18 mouse cellular contexts compared by ENCODE assay signal in genomic region chr11:95789451-95789891, GRCm38 (mm10). TPM values are rescaled to one million over a fixed set of nuclear protein-coding genes. Genes with fewer than 3 reads are reported as not detected.
A peak's percentile ranks its signal among the peaks of the same experiment; 100 is the strongest.
DNase-seq lines count a peak whose midpoint lies in the region; ATAC-seq and TF ChIP-seq lines count a peak whose summit lies in the region.
"Had no signal": no experiment of that assay in that cellular context is flagged by ENCODE, and none has a peak within 500 bp of the region (broad histone marks: within the 10 kb centered on the region; RNA-seq: fewer than 3 reads in every experiment).

No protein-coding gene starts in this region.

- WGBS in heart, adult 2 months, result 56% methylated on average over 8 of the region's 8 CpGs
- WGBS in heart, embryonic 12.5 days, result 76% methylated on average over 8 of the region's 8 CpGs
- WGBS in liver, embryonic 15.5 days (ENCODE audit: insufficient replicate concordance), result 72% methylated on average over 8 of the region's 8 CpGs
- WGBS in liver, embryonic 11.5 days, result 80% methylated on average over 8 of the region's 8 CpGs
- 20% methylated on average over 8 of the region's 8 CpGs for WGBS in large intestine, adult 2 months

- peak; percentile 44 to 50 for DNase-seq in heart, adult 2 months
- DNase-seq in liver, embryonic 11.5 days (ENCODE audit: low spot score), result no peak
- DNase-seq in large intestine, adult 2 months (ENCODE audit: low read depth, low spot score), result peak; percentile 74
- no peak for DNase-seq in neural tube, embryonic 10.5 days (ENCODE audit: extremely low spot score, low spot score)
- DNase-seq in cerebellum, adult 9-10 months, result no peak
- DNase-seq: cerebellum, adult 11-12 months; gastrocnemius, postnatal 10 days; right cerebral cortex, postnatal 25 days had no signal

- ATAC-seq in heart, embryonic 12.5 days (ENCODE audit: insufficient number of reproducible peaks, low FRiP score), result no peak
- no peak for ATAC-seq in liver, embryonic 15.5 days (ENCODE audit: insufficient read depth)
- no peak for ATAC-seq in liver, embryonic 11.5 days (replicated peaks; ENCODE audit: low FRiP score)
- ATAC-seq in neutrophil, adult 5-6 weeks (ENCODE audit: extremely low read depth, insufficient number of reproducible peaks, low FRiP score, poor library complexity, severe bottlenecking), result peak; percentile 52
- ATAC-seq: inflammation-experienced regulatory T-cells, adult 6 months; midbrain, embryonic 16.5 days had no signal

- 0 out of 2 replicates have a peak, but pooled peaks cover 2% of the 10 kb centered on the region for H3K9me3 ChIP-seq in heart, embryonic 12.5 days (replicated peaks)
- no peaks in the 10 kb centered on the region for H3K9me3 ChIP-seq in liver, embryonic 15.5 days (replicated peaks)
- H3K9me3 ChIP-seq in liver, embryonic 11.5 days (ENCODE audit: control insufficient read depth, low read length), result no peaks in the 10 kb centered on the region
- H3K9me3 ChIP-seq: embryonic facial prominence, embryonic 12.5 days; heart, embryonic 15.5 days had no signal

- no peak overlapping the region for H3K9ac ChIP-seq in heart, adult 2 months (ENCODE audit: low read depth, low read length)
- H3K9ac ChIP-seq in heart, embryonic 12.5 days, result no peak overlapping the region
- H3K9ac ChIP-seq in liver, embryonic 15.5 days, result no peak overlapping the region
- no peak overlapping the region for H3K9ac ChIP-seq in liver, embryonic 11.5 days (ENCODE audit: low read depth, low read length)
- H3K9ac ChIP-seq: embryonic facial prominence, embryonic 12.5 days; heart, embryonic 15.5 days; limb, embryonic 13.5 days had no signal

- H3K4me1 ChIP-seq in heart, adult 2 months (ENCODE audit: control insufficient read depth, insufficient read depth, low read length), result peaks cover 22% of the 10 kb centered on the region
- H3K4me1 ChIP-seq in heart, embryonic 12.5 days (replicated peaks), result peaks cover 17% of the 10 kb centered on the region
- peaks cover 41% of the 10 kb centered on the region for H3K4me1 ChIP-seq in liver, embryonic 15.5 days (replicated peaks)
- peaks cover 13% of the 10 kb centered on the region for H3K4me1 ChIP-seq in liver, embryonic 11.5 days (replicated peaks; ENCODE audit: control insufficient read depth, insufficient read depth, low read length)
- H3K4me1 ChIP-seq: embryonic facial prominence, embryonic 12.5 days; limb, embryonic 13.5 days had no signal

- H3K4me3 ChIP-seq in heart, adult 2 months, result no peak overlapping the region
- H3K4me3 ChIP-seq in heart, embryonic 12.5 days, result no peak overlapping the region
- H3K4me3 ChIP-seq in liver, embryonic 15.5 days (replicated peaks), result no peak overlapping the region
- H3K4me3 ChIP-seq in liver, embryonic 11.5 days (ENCODE audit: low read depth, low read length), result no peak overlapping the region
- H3K4me3 ChIP-seq: embryonic facial prominence, embryonic 12.5 days; heart, embryonic 15.5 days; limb, embryonic 13.5 days had no signal

- H3K79me2 ChIP-seq in heart, adult 2 months (replicated peaks; ENCODE audit: control insufficient read depth, insufficient read depth, low read length), result no peaks in the 10 kb centered on the region

- 0 out of 2 replicates have a peak, but pooled peaks have one; percentile 19 for TF ChIP-seq POLR2A in heart, adult 2 months (IDR thresholded peaks at IDR 0.05; ENCODE audit: insufficient read depth, low read depth, low read length)

- no peak overlapping the region for H3K4me2 ChIP-seq in heart, embryonic 12.5 days
- H3K4me2 ChIP-seq in liver, embryonic 15.5 days, result no peak overlapping the region
- no peak overlapping the region for H3K4me2 ChIP-seq in liver, embryonic 11.5 days
- H3K4me2 ChIP-seq: embryonic facial prominence, embryonic 12.5 days; heart, embryonic 15.5 days; limb, embryonic 13.5 days had no signal

- H3K27me3 ChIP-seq in heart, adult 2 months (ENCODE audit: control insufficient read depth, insufficient read depth, low read length), result no peaks in the 10 kb centered on the region
- H3K27me3 ChIP-seq in heart, embryonic 12.5 days (replicated peaks), result no peaks in the 10 kb centered on the region
- peaks cover 10% of the 10 kb centered on the region for H3K27me3 ChIP-seq in liver, embryonic 15.5 days
- H3K27me3 ChIP-seq in liver, embryonic 11.5 days (replicated peaks; ENCODE audit: control insufficient read depth, insufficient read depth, low read length), result no peaks in the 10 kb centered on the region
- H3K27me3 ChIP-seq: heart, embryonic 15.5 days; limb, embryonic 13.5 days had no signal

- H3K36me3 ChIP-seq in heart, adult 2 months (ENCODE audit: control insufficient read depth, insufficient read depth, low read length), result peaks cover 4% of the 10 kb centered on the region; the same call in 1 of the 2 replicates
- H3K36me3 ChIP-seq in heart, embryonic 12.5 days, result no peaks in the 10 kb centered on the region
- 0 out of 2 replicates have a peak, but pooled peaks cover 20% of the 10 kb centered on the region for H3K36me3 ChIP-seq in liver, embryonic 15.5 days (replicated peaks)
- H3K36me3 ChIP-seq in liver, embryonic 11.5 days (ENCODE audit: control insufficient read depth, insufficient read depth, low read length), result no peaks in the 10 kb centered on the region
- H3K36me3 ChIP-seq: embryonic facial prominence, embryonic 12.5 days; heart, embryonic 15.5 days; limb, embryonic 13.5 days had no signal

- H3K27ac ChIP-seq in heart, adult 2 months, result peak overlapping the region; percentile 75
- H3K27ac ChIP-seq in heart, embryonic 12.5 days (ENCODE audit: poor library complexity, severe bottlenecking), result no peak overlapping the region
- 0 out of 2 replicates have a peak overlapping the region, but pooled peaks have one; percentile 11 for H3K27ac ChIP-seq in liver, embryonic 15.5 days (replicated peaks)
- H3K27ac ChIP-seq in liver, embryonic 11.5 days (ENCODE audit: low read depth, low read length), result no peak overlapping the region
- H3K27ac ChIP-seq: embryonic facial prominence, embryonic 12.5 days; heart, embryonic 15.5 days; limb, embryonic 13.5 days had no signal

- intact Hi-C loops in heart, adult 2 months (cut with DNase I), result loop anchor here (2.0 kb wide), 1 partner anchor 17 kb away; no protein-coding TSS in a partner anchor

- no peak for TF ChIP-seq CTCF in heart, adult 2 months (IDR thresholded peaks at IDR 0.05)

- TF ChIP-seq EP300 in heart, adult 2 months (IDR thresholded peaks at IDR 0.05; ENCODE audit: insufficient read depth, low read depth, low read length), result peak; percentile 52; the same call in 1 of the 2 replicates

RNA-seq across cellular contexts. Expression of gene Phospho1, which starts 34.8 kb away (rescaled TPM):
- 100 to 1,000 TPM; 181 to 206 TPM for total RNA-seq in heart, adult 2 months (2021)
- polyA plus RNA-seq in heart, adult 2 months (2012; rRNA removed), result 193 and 244 TPM in 2 replicates
- 0.65 and 0.66 TPM in 2 replicates for polyA plus RNA-seq in heart, embryonic 12.5 days (2016; fragmentation: Nextera tagmentation; extraction: Ambion mirVana)
- polyA plus RNA-seq in liver, embryonic 15.5 days (2015; fragmentation: Nextera tagmentation; extraction: Ambion mirVana), result 6.4 and 7.1 TPM in 2 replicates
- 0.48 and 0.74 TPM in 2 replicates for polyA plus RNA-seq in liver, embryonic 11.5 days (2014; fragmentation: Nextera tagmentation; extraction: Ambion mirVana)
- 38.7 and 59.5 TPM in 2 replicates for polyA plus RNA-seq in large intestine, adult 2 months (2012; rRNA removed)
- 23.4 and 29.7 TPM in 2 replicates for total RNA-seq in neutrophil, adult 5-6 weeks (2017)
- polyA plus RNA-seq: embryonic facial prominence, embryonic 12.5 days; hindbrain, embryonic 11.5 days; inflammation-experienced regulatory T-cells, adult 6 months; neural tube, embryonic 11.5 days had no signal

RNA-seq across cellular contexts. Expression of gene Gngt2, which starts 47.5 kb away (rescaled TPM):
- total RNA-seq in heart, adult 2 months (2021), result 10 to 100 TPM; 19.0 to 24.4 TPM
- 10.2 and 12.4 TPM in 2 replicates for polyA plus RNA-seq in heart, adult 2 months (2012; rRNA removed)
- polyA plus RNA-seq in heart, embryonic 12.5 days (2016; fragmentation: Nextera tagmentation; extraction: Ambion mirVana), result 39.1 and 39.2 TPM in 2 replicates
- 20.1 and 22.1 TPM in 2 replicates for polyA plus RNA-seq in liver, embryonic 15.5 days (2015; fragmentation: Nextera tagmentation; extraction: Ambion mirVana)
- polyA plus RNA-seq in liver, embryonic 11.5 days (2014; fragmentation: Nextera tagmentation; extraction: Ambion mirVana), result 19.5 and 22.3 TPM in 2 replicates
- 11.5 and 13.2 TPM in 2 replicates for polyA plus RNA-seq in large intestine, adult 2 months (2012; rRNA removed)
- 122 and 146 TPM in 2 replicates for total RNA-seq in neutrophil, adult 5-6 weeks (2017)

RNA-seq across cellular contexts. Expression of gene Abi3, which starts 52.8 kb away (rescaled TPM):
- 10 to 100 TPM in 1 of 2 experiments, 1 to 10 TPM in 1; 7.9 to 11.4 TPM for total RNA-seq in heart, adult 2 months (2021)
- polyA plus RNA-seq in heart, adult 2 months (2012; rRNA removed), result 16.3 and 23.2 TPM in 2 replicates
- 22.3 and 26.0 TPM in 2 replicates for polyA plus RNA-seq in heart, embryonic 12.5 days (2016; fragmentation: Nextera tagmentation; extraction: Ambion mirVana)
- polyA plus RNA-seq in liver, embryonic 15.5 days (2015; fragmentation: Nextera tagmentation; extraction: Ambion mirVana), result 6.9 and 7.0 TPM in 2 replicates
- polyA plus RNA-seq in liver, embryonic 11.5 days (2014; fragmentation: Nextera tagmentation; extraction: Ambion mirVana), result 6.4 and 7.9 TPM in 2 replicates
- polyA plus RNA-seq in large intestine, adult 2 months (2012; rRNA removed), result 37.9 and 40.6 TPM in 2 replicates
- total RNA-seq in neutrophil, adult 5-6 weeks (2017), result 60.0 and 63.7 TPM in 2 replicates

Comparison
In these comparisons a context has a peak if more than half of its experiments do, and no peak if none do; other contexts are left out.
1. H3K27ac ChIP-seq: peak in heart, adult 2 months (single experiment) and liver, embryonic 15.5 days (single experiment); none in heart, embryonic 12.5 days (single experiment) and liver, embryonic 11.5 days (single experiment).
2. DNase-seq: peak in heart, adult 2 months (2 of 2) and large intestine, adult 2 months (single experiment); none in liver, embryonic 11.5 days (single experiment), neural tube, embryonic 10.5 days (single experiment) and cerebellum, adult 9-10 months (single experiment).